28 mouse cellular contexts compared by ENCODE assay signal in the genomic region with DNA sequence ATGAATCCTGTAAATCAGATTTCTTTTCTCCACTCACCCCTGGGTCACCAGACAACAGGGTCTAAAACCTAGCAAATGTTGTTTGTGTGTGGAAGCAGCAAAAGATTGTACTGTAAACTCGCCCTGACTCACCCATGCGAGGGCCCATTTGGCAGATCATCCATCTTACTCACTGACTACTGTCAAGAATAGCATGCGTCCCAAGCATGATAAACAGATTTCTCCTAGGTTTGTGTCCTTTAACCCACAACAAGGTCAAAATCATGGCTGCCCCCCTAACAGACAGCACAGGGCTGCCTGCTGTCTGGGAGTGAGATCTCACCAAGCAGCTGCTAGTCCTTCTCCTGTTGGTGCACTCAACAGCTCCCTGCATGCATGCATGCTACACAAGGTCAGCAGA. TPM values are rescaled to one million over a fixed set of nuclear protein-coding genes. Genes with fewer than 3 reads are reported as not detected.
DNase-seq lines count a peak whose midpoint lies in the region; ATAC-seq lines count a peak whose summit lies in the region.
"Had no signal": no experiment of that assay in that cellular context is flagged by ENCODE, and none has a peak within 500 bp of the region (broad histone marks: within the 10 kb centered on the region; RNA-seq: fewer than 3 reads in every experiment).

No protein-coding gene starts in this region.

- H3K4me2 ChIP-seq in hindbrain, embryonic 13.5 days = no peak overlapping the region
- H3K4me2 ChIP-seq in hindbrain, embryonic 11.5 days (replicated peaks; ENCODE audit: low read depth, low read length) = no peak overlapping the region
- no peak overlapping the region for H3K4me2 ChIP-seq in limb, embryonic 13.5 days (replicated peaks)
- H3K4me2 ChIP-seq: embryonic facial prominence, embryonic 12.5 days; embryonic facial prominence, embryonic 15.5 days; forebrain, embryonic 12.5 days; forebrain, embryonic 15.5 days; heart, embryonic 11.5 days; hindbrain, embryonic 12.5 days had no signal

- H3K9me3 ChIP-seq in hindbrain, embryonic 13.5 days = no peaks in the 10 kb centered on the region
- no peaks in the 10 kb centered on the region for H3K9me3 ChIP-seq in hindbrain, embryonic 11.5 days (ENCODE audit: control insufficient read depth, low read length)
- no peaks in the 10 kb centered on the region for H3K9me3 ChIP-seq in limb, embryonic 13.5 days
- H3K9me3 ChIP-seq in limb, embryonic 10.5 days (replicated peaks) = no peaks in the 10 kb centered on the region
- H3K9me3 ChIP-seq: embryonic facial prominence, embryonic 12.5 days; embryonic facial prominence, embryonic 15.5 days; forebrain, embryonic 12.5 days; forebrain, embryonic 15.5 days; hindbrain, embryonic 12.5 days had no signal

- peaks cover 48% of the 10 kb centered on the region for H3K4me1 ChIP-seq in hindbrain, embryonic 13.5 days (replicated peaks)
- H3K4me1 ChIP-seq in hindbrain, embryonic 11.5 days (replicated peaks; ENCODE audit: control insufficient read depth, insufficient read depth, low read length) = no peaks in the 10 kb centered on the region
- H3K4me1 ChIP-seq in limb, embryonic 13.5 days = peaks cover 5% of the 10 kb centered on the region; the same call in 1 of the 2 replicates
- H3K4me1 ChIP-seq in limb, embryonic 10.5 days = no peaks in the 10 kb centered on the region
- H3K4me1 ChIP-seq: embryonic facial prominence, embryonic 12.5 days; embryonic facial prominence, embryonic 15.5 days; forebrain, embryonic 12.5 days had no signal

- H3K27ac ChIP-seq in hindbrain, embryonic 13.5 days = 0 out of 2 replicates have a peak overlapping the region, but pooled peaks have one; percentile 40
- no peak overlapping the region for H3K27ac ChIP-seq in hindbrain, embryonic 11.5 days (ENCODE audit: low read depth, low read length)
- H3K27ac ChIP-seq in limb, embryonic 13.5 days = peak overlapping the region; percentile 39; the same call in 1 of the 2 replicates
- H3K27ac ChIP-seq in limb, embryonic 10.5 days = no peak overlapping the region
- H3K27ac ChIP-seq: embryonic facial prominence, embryonic 12.5 days; embryonic facial prominence, embryonic 15.5 days; forebrain, embryonic 12.5 days; forebrain, embryonic 15.5 days; hindbrain, embryonic 12.5 days had no signal

- 0 out of 2 replicates have a peak overlapping the region, but pooled peaks have one; percentile 24 for H3K9ac ChIP-seq in hindbrain, embryonic 13.5 days
- no peak overlapping the region for H3K9ac ChIP-seq in hindbrain, embryonic 11.5 days (ENCODE audit: low read depth, low read length)
- H3K9ac ChIP-seq in limb, embryonic 13.5 days = no peak overlapping the region
- H3K9ac ChIP-seq: embryonic facial prominence, embryonic 12.5 days; embryonic facial prominence, embryonic 15.5 days; forebrain, embryonic 12.5 days; forebrain, embryonic 15.5 days; hindbrain, embryonic 12.5 days had no signal

- ATAC-seq in hindbrain, embryonic 13.5 days (ENCODE audit: low FRiP score) = no peak
- no peak for ATAC-seq in hindbrain, embryonic 11.5 days (ENCODE audit: low FRiP score)
- no peak for ATAC-seq in limb, embryonic 13.5 days (ENCODE audit: low FRiP score, low read depth)
- ATAC-seq: activated CD4-positive, CD25-positive, alpha-beta regulatory T cell, adult 4 months; CD4-positive, CD25-positive, alpha-beta regulatory T cell, adult 4 months; forebrain, embryonic 15.5 days had no signal

- peaks cover 39% of the 10 kb centered on the region for H3K36me3 ChIP-seq in hindbrain, embryonic 13.5 days
- 0 out of 2 replicates have a peak, but pooled peaks cover 3% of the 10 kb centered on the region for H3K36me3 ChIP-seq in hindbrain, embryonic 11.5 days (ENCODE audit: control insufficient read depth, insufficient read depth, low read length)
- peaks cover 47% of the 10 kb centered on the region for H3K36me3 ChIP-seq in limb, embryonic 13.5 days
- H3K36me3 ChIP-seq in limb, embryonic 10.5 days = peaks cover 84% of the 10 kb centered on the region

- DNase-seq in adrenal gland, postnatal 14 days = peak; percentile 20
- no peak for DNase-seq in adrenal gland, adult 18-20 months (ENCODE audit: low spot score in 2 of 2)
- DNase-seq in hindbrain, embryonic 11.5 days (ENCODE audit: low spot score) = no peak
- no peak for DNase-seq in limb, embryonic 10.5 days (ENCODE audit: low spot score)
- DNase-seq in adipocyte (ENCODE audit: low spot score) = no peak
- DNase-seq: adrenal gland, postnatal 10 days; cerebellum, adult 11 months; cerebellum, adult 2 months; cerebellum, adult 9-11 months; cerebellum, postnatal 25 days; gastrocnemius, postnatal 14 days; heart, adult 11 months; heart, postnatal 10 days; heart, postnatal 4 days; kidney, adult 18-20 months; kidney, adult 9 months had no signal

- no peaks in the 10 kb centered on the region for H3K27me3 ChIP-seq in hindbrain, embryonic 13.5 days
- no peaks in the 10 kb centered on the region for H3K27me3 ChIP-seq in hindbrain, embryonic 11.5 days (ENCODE audit: control insufficient read depth, insufficient read depth, low read length)
- no peaks in the 10 kb centered on the region for H3K27me3 ChIP-seq in limb, embryonic 13.5 days
- H3K27me3 ChIP-seq in limb, embryonic 10.5 days (ENCODE audit: low read depth, poor library complexity, severe bottlenecking) = no peaks in the 10 kb centered on the region
- H3K27me3 ChIP-seq: embryonic facial prominence, embryonic 12.5 days; embryonic facial prominence, embryonic 15.5 days; forebrain, embryonic 12.5 days; forebrain, embryonic 15.5 days; hindbrain, embryonic 12.5 days had no signal

- 63% methylated on average over 3 of the region's 3 CpGs for WGBS in hindbrain, embryonic 13.5 days
- 75% methylated on average over 3 of the region's 3 CpGs for WGBS in hindbrain, embryonic 11.5 days
- WGBS in limb, embryonic 13.5 days = 88% methylated on average over 3 of the region's 3 CpGs
- 80% methylated on average over 3 of the region's 3 CpGs for WGBS in limb, embryonic 10.5 days

- no peak overlapping the region for H3K4me3 ChIP-seq in hindbrain, embryonic 13.5 days
- no peak overlapping the region for H3K4me3 ChIP-seq in hindbrain, embryonic 11.5 days (ENCODE audit: low read depth, low read length)
- H3K4me3 ChIP-seq in limb, embryonic 13.5 days = no peak overlapping the region
- no peak overlapping the region for H3K4me3 ChIP-seq in limb, embryonic 10.5 days
- H3K4me3 ChIP-seq: embryonic facial prominence, embryonic 12.5 days; embryonic facial prominence, embryonic 15.5 days; erythroblast, embryonic 14.5 days; forebrain, embryonic 12.5 days; forebrain, embryonic 15.5 days; hindbrain, embryonic 12.5 days had no signal

RNA-seq across cellular contexts. Expression of a gene that starts 43.4 kb away (rescaled TPM):
- 21.9 and 24.5 TPM in 2 replicates for total RNA-seq in adrenal gland, postnatal 14 days (2021)
- total RNA-seq in adrenal gland, adult 18-20 months (2021) = 10 to 100 TPM; 21.8 to 85.0 TPM
- polyA plus RNA-seq in hindbrain, embryonic 13.5 days (2015; fragmentation: Nextera tagmentation; extraction: Ambion mirVana) = 22.2 and 25.5 TPM in 2 replicates
- 9.9 and 11.2 TPM in 2 replicates for polyA plus RNA-seq in hindbrain, embryonic 11.5 days (2014; fragmentation: Nextera tagmentation; extraction: Ambion mirVana)
- polyA plus RNA-seq in limb, embryonic 13.5 days (2015; fragmentation: Nextera tagmentation; extraction: Ambion mirVana) = 9.6 and 10.8 TPM in 2 replicates
- 14.4 and 17.7 TPM in 2 replicates for polyA plus RNA-seq in limb, embryonic 10.5 days (2016; fragmentation: Nextera tagmentation; extraction: Ambion mirVana)
- total RNA-seq: MEL had no signal

Comparison
In these comparisons a context has a peak if more than half of its experiments do, and no peak if none do; other contexts are left out.
1. H3K27ac ChIP-seq: peak in hindbrain, embryonic 13.5 days (single experiment) and limb, embryonic 13.5 days (single experiment); none in hindbrain, embryonic 11.5 days (single experiment) and limb, embryonic 10.5 days (single experiment).